Mouse (Mus musculus) ES-Bruce4 (cell line): ENCODE measurements around the gene Slc34a3. TPM values are rescaled to one million over a fixed set of nuclear protein-coding genes. Genes with fewer than 3 reads are reported as not detected.

Experiments
- H3K27ac ChIP-seq: 2 replicates; pipeline ENCODE4 v1.5.1; 2012; ENCODE audit warnings: low read length, inconsistent platforms; ENCODE audit not compliant: insufficient read depth
- H3K27me3 ChIP-seq: 2 replicates; pipeline ENCODE4 v1.6.1; 2012; ENCODE audit warnings: mild to moderate bottlenecking, low read length, inconsistent platforms; ENCODE audit not compliant: control insufficient read depth, poor library complexity, insufficient read depth, severe bottlenecking
- H3K36me3 ChIP-seq: 2 replicates; pipeline ENCODE4 v1.6.1; 2012; ENCODE audit warnings: inconsistent platforms, mild to moderate bottlenecking, low read length, moderate library complexity; ENCODE audit not compliant: control insufficient read depth, poor library complexity, insufficient read depth, severe bottlenecking
- H3K4me1 ChIP-seq: one replicate; pipeline ENCODE4 v1.8.1; 2011; ENCODE audit warnings: low read length; ENCODE audit not compliant: control insufficient read depth, insufficient read depth
- H3K4me3 ChIP-seq: 2 replicates; pipeline ENCODE4 v1.5.1; 2011; ENCODE audit warnings: low read depth, mild to moderate bottlenecking, low read length
- H3K9ac ChIP-seq: 2 replicates; pipeline ENCODE4 v1.6.1; 2012; ENCODE audit warnings: low read depth, mild to moderate bottlenecking, inconsistent platforms; ENCODE audit not compliant: poor library complexity, severe bottlenecking
- H3K9me3 ChIP-seq: replicated peaks from 2 replicates; pipeline ENCODE4 v1.6.1; 2012; ENCODE audit warnings: mild to moderate bottlenecking, low read length, inconsistent platforms; ENCODE audit not compliant: control insufficient read depth, poor library complexity, insufficient read depth, severe bottlenecking
- CTCF ChIP-seq: IDR thresholded peaks from one replicate; pipeline ENCODE4 v1.8.1; 2011; ENCODE audit warnings: low read depth, low read length
- EP300 ChIP-seq: IDR thresholded peaks from 2 replicates; pipeline ENCODE4 v1.6.1; 2011; ENCODE audit warnings: low read depth, low read length; ENCODE audit not compliant: insufficient read depth
- POLR2A ChIP-seq: IDR thresholded peaks from one replicate; pipeline ENCODE4 v1.8.1; 2011; ENCODE audit warnings: low read length; ENCODE audit not compliant: insufficient read depth
- polyA plus RNA-seq: library from polyadenylated mRNA; stranded (reverse); fragments of >200 nt; gene quantifications from 2 replicates; pipeline ENCODE4 v1.2.4, GENCODE M21; 2011; ENCODE audit warnings: low read depth; ENCODE audit not compliant: missing spikeins, insufficient read depth, insufficient read length

The Slc34a3 gene
- polyA plus RNA-seq, 1 experiment, result 1.0 TPM

GRCm38 (mm10) chr2:25186575-25186930, 47.6 kb downstream of the Slc34a3 start:
- Histone ChIP-seq H3K9ac (no peak overlapping the region), H3K9me3 (no peaks in the 10 kb centered on the region), H3K27ac (no peak overlapping the region), H3K4me1 (peaks cover 3% of the 10 kb centered on the region), H3K4me3 (no peak overlapping the region), H3K27me3 (no peaks in the 10 kb centered on the region), H3K36me3 (no peaks in the 10 kb centered on the region)
- TF ChIP-seq CTCF (no peak), POLR2A (no peak), EP300 (no peak)

GRCm38 (mm10) chr2:25185625-25186574, 48.3 kb downstream of the Slc34a3 start:
- Histone ChIP-seq H3K36me3 (no peaks in the 10 kb centered on the region), H3K4me3 (peak overlapping the region; percentile 72), H3K9ac (peak overlapping the region; percentile 45), H3K4me1 (peaks cover 3% of the 10 kb centered on the region), H3K27me3 (no peaks in the 10 kb centered on the region), H3K27ac (peak overlapping the region; percentile 6; the same call in 1 of the 2 replicates), H3K9me3 (no peaks in the 10 kb centered on the region)
- TF ChIP-seq CTCF (peak; percentile 83), POLR2A (no peak)

GRCm38 (mm10) chr2:25184496-25184895, 49.7 kb downstream of the Slc34a3 start:
- Histone ChIP-seq H3K27me3 (no peaks in the 10 kb centered on the region), H3K9ac (no peak overlapping the region), H3K27ac (no peak overlapping the region), H3K36me3 (no peaks in the 10 kb centered on the region), H3K4me3 (no peak overlapping the region), H3K9me3 (no peaks in the 10 kb centered on the region), H3K4me1 (peaks cover 3% of the 10 kb centered on the region)
- TF ChIP-seq EP300 (no peak), CTCF (no peak), POLR2A (no peak)

GRCm38 (mm10) chr2:25183336-25183735, 50.8 kb downstream of the Slc34a3 start:
- H3K27ac ChIP-seq, result no peak overlapping the region
- TF ChIP-seq CTCF (no peak), POLR2A (no peak), EP300 (no peak)
- no peak overlapping the region for H3K9ac ChIP-seq
- peaks cover 3% of the 10 kb centered on the region for H3K4me1 ChIP-seq
- H3K9me3 ChIP-seq, result no peaks in the 10 kb centered on the region
- no peaks in the 10 kb centered on the region for H3K36me3 ChIP-seq
- H3K27me3 ChIP-seq, result no peaks in the 10 kb centered on the region
- no peak overlapping the region for H3K4me3 ChIP-seq

GRCm38 (mm10) chr2:25182664-25183063, 51.5 kb downstream of the Slc34a3 start:
- Histone ChIP-seq H3K36me3 (no peaks in the 10 kb centered on the region), H3K9ac (no peak overlapping the region), H3K9me3 (no peaks in the 10 kb centered on the region), H3K27me3 (no peaks in the 10 kb centered on the region), H3K27ac (no peak overlapping the region), H3K4me3 (no peak overlapping the region), H3K4me1 (peaks cover 3% of the 10 kb centered on the region)
- no peak for TF ChIP-seq CTCF
- TF ChIP-seq POLR2A, result no peak

- peaks cover 3% of the 10 kb centered on the region for H3K4me1 ChIP-seq
- H3K27me3 ChIP-seq, result no peaks in the 10 kb centered on the region
- no peak overlapping the region for H3K27ac ChIP-seq
- TF ChIP-seq POLR2A (no peak), CTCF (no peak), EP300 (no peak)
- H3K36me3 ChIP-seq, result no peaks in the 10 kb centered on the region
- peak overlapping the region; percentile 64 for H3K4me3 ChIP-seq
- H3K9ac ChIP-seq, result peak overlapping the region; percentile 36
- no peaks in the 10 kb centered on the region for H3K9me3 ChIP-seq
Observed at GRCm38 (mm10) chr2:25181891-25182397, 52.2 kb downstream of the Slc34a3 start.
